Mouse (Mus musculus) bone marrow macrophage, adult 2 months (primary cell): ENCODE results near the gene Apopt1. TPM values are rescaled to one million over a fixed set of nuclear protein-coding genes. Genes with fewer than 3 reads are reported as not detected.
A peak's percentile ranks its signal among the peaks of the same experiment; 100 is the strongest.

Experiments
- H3K27ac ChIP-seq: 2 replicates; pipeline ENCODE4 v1.5.1; 2012; ENCODE audit warnings: low read depth, low read length; ENCODE audit not compliant: insufficient read depth
- H3K4me1 ChIP-seq: 2 replicates; pipeline ENCODE4 v1.6.1; 2012; ENCODE audit warnings: low read length; ENCODE audit not compliant: control insufficient read depth, insufficient read depth
- H3K4me3 ChIP-seq: 2 replicates; pipeline ENCODE4 v1.5.1; 2012; ENCODE audit warnings: mild to moderate bottlenecking, low read length, moderate library complexity; ENCODE audit not compliant: insufficient read depth
- CTCF ChIP-seq: IDR thresholded peaks from 2 replicates; pipeline ENCODE4 v1.5.1; 2012; ENCODE audit warnings: low read depth, mild to moderate bottlenecking, low read length, moderate library complexity
- POLR2A ChIP-seq: IDR thresholded peaks from 2 replicates; pipeline ENCODE4 v1.6.1; 2012; ENCODE audit warnings: mild to moderate bottlenecking, low read depth, low read length, borderline replicate concordance
- polyA plus RNA-seq: library from polyadenylated mRNA; stranded (reverse); fragments of >200 nt; gene quantifications from 2 replicates; pipeline ENCODE4 v1.2.4, GENCODE M21; 2012; ENCODE audit not compliant: missing spikeins, insufficient read depth, insufficient read length

Apopt1 gene
- polyA plus RNA-seq, 1 experiment = 34.5 TPM

- Histone ChIP-seq H3K4me1 (peaks cover 31% of the 10 kb centered on the region), H3K4me3 (peak overlapping the region; percentile 84), H3K27ac (no peak overlapping the region)
- TF ChIP-seq CTCF (no peak), POLR2A (no peak)
These were observed 34.1 kb upstream of the Apopt1 start for GRCm38 (mm10) chr12:111678997-111679396.

- TF ChIP-seq POLR2A = no peak
- Histone ChIP-seq H3K4me3 (no peak overlapping the region), H3K27ac (no peak overlapping the region), H3K4me1 (peaks cover 21% of the 10 kb centered on the region)
These were observed 32.4 kb upstream of the Apopt1 start for GRCm38 (mm10) chr12:111680661-111681060.

GRCm38 (mm10) chr12:111681305-111681704, 31.8 kb upstream of the Apopt1 start:
- Histone ChIP-seq H3K4me3 (no peak overlapping the region), H3K4me1 (peaks cover 17% of the 10 kb centered on the region), H3K27ac (no peak overlapping the region)
- TF ChIP-seq POLR2A (no peak), CTCF (no peak)

- Histone ChIP-seq H3K4me3 (no peak overlapping the region), H3K27ac (no peak overlapping the region), H3K4me1 (peaks cover 13% of the 10 kb centered on the region)
- TF ChIP-seq POLR2A = no peak
- no peak for TF ChIP-seq CTCF
These were observed 31.1 kb upstream of the Apopt1 start for GRCm38 (mm10) chr12:111682003-111682402.

GRCm38 (mm10) chr12:111682806-111683205, 30.3 kb upstream of the Apopt1 start:
- Histone ChIP-seq H3K4me3 (no peak overlapping the region), H3K27ac (no peak overlapping the region), H3K4me1 (peaks cover 8% of the 10 kb centered on the region)
- TF ChIP-seq POLR2A = no peak
- no peak for TF ChIP-seq CTCF

- no peak overlapping the region for H3K4me3 ChIP-seq
- no peak for TF ChIP-seq CTCF
- TF ChIP-seq POLR2A = no peak
These were observed 26.7 kb upstream of the Apopt1 start for GRCm38 (mm10) chr12:111686390-111686789.

DNA sequence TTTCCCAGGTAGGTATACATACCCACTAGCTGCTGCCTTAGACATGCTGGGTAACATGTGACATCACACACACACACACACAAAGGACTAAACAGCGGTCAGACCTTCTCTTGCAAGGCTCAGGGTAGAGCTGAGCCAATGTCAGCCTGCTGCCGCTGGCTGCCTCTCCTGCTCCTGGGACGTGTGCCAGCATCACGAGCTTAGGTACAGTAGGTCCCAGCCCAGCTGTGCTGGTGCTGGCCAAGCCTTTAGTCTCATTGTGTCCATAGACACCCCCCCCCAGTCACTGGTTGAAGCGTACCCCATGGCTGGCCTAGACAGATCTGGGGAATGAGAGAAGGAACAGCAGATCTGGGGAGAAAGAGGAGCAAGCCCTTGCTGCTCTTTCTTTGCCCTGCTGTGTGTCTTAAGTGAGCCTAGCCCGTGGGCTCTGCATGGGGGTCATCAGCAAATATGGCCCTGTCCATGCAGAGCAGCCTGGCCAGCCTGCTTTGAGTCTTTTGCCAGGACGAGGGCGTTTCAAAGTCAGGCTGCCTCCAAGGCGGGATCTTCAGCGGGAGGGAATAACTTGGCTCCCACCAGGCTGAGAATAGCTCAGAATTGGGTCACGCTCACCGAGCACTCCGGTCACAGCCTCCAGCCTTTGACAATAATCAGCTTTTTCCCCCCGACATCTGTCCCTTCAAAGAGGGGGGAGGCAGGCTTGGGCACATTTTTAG, 25.6 kb upstream of the Apopt1 start:
- Histone ChIP-seq H3K27ac (no peak overlapping the region), H3K4me3 (no peak overlapping the region), H3K4me1 (peaks cover 20% of the 10 kb centered on the region)
- TF ChIP-seq CTCF = no peak
- no peak for TF ChIP-seq POLR2A

More at GRCm38 (mm10) chr12:111686390-111686789, 26.7 kb upstream of the Apopt1 start:
- Histone ChIP-seq H3K27ac (no peak overlapping the region), H3K4me1 (peaks cover 14% of the 10 kb centered on the region)

GRCm38 (mm10) chr12:111688069-111688428, 25.0 kb upstream of the Apopt1 start:
- H3K27ac ChIP-seq = no peak overlapping the region
- H3K4me3 ChIP-seq = no peak overlapping the region
- TF ChIP-seq CTCF (no peak), POLR2A (no peak)
- H3K4me1 ChIP-seq = peaks cover 20% of the 10 kb centered on the region

DNA sequence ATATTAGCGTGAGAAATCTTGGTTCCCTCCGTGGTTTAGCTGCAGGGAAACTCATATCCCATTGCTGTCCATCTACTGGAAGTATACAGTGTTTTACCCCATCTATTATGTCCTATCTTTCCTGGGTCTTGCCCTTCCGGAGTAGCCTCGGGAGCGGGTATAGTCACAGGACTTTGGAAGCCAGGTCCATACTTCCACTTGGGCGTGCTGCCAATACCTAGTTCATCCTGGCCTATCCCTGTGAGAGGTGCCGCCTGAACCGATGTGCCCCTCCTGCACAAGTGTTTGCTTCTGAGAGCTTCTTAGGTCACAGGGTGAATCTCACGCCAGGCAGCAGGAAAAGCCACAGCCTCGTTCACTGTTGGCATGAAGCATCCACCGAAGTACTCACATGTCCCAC, 23.6 kb upstream of the Apopt1 start:
- TF ChIP-seq POLR2A (no peak), CTCF (no peak)
- Histone ChIP-seq H3K4me3 (no peak overlapping the region), H3K27ac (no peak overlapping the region), H3K4me1 (peaks cover 28% of the 10 kb centered on the region)

GRCm38 (mm10) chr12:111691346-111691872, 21.7 kb upstream of the Apopt1 start:
- H3K4me1 ChIP-seq = peaks cover 37% of the 10 kb centered on the region
- H3K4me3 ChIP-seq = no peak overlapping the region
- no peak for TF ChIP-seq CTCF
- no peak for TF ChIP-seq POLR2A
- peak overlapping the region; percentile 36 for H3K27ac ChIP-seq
